Mouse (Mus musculus): ENCODE measurements around the gene Iqcb1. TPM values are rescaled to one million over a fixed set of nuclear protein-coding genes. Genes with fewer than 3 reads are reported as not detected.

The Iqcb1 gene
- polyA plus RNA-seq (2014; fragmentation: Illumina TruSeq; extraction: RNeasy Lipid Tissue Mini Kit (QIAGEN cat#74804); ENCODE audit: low read depth, low replicate concordance), result 23.8 TPM

DNA sequence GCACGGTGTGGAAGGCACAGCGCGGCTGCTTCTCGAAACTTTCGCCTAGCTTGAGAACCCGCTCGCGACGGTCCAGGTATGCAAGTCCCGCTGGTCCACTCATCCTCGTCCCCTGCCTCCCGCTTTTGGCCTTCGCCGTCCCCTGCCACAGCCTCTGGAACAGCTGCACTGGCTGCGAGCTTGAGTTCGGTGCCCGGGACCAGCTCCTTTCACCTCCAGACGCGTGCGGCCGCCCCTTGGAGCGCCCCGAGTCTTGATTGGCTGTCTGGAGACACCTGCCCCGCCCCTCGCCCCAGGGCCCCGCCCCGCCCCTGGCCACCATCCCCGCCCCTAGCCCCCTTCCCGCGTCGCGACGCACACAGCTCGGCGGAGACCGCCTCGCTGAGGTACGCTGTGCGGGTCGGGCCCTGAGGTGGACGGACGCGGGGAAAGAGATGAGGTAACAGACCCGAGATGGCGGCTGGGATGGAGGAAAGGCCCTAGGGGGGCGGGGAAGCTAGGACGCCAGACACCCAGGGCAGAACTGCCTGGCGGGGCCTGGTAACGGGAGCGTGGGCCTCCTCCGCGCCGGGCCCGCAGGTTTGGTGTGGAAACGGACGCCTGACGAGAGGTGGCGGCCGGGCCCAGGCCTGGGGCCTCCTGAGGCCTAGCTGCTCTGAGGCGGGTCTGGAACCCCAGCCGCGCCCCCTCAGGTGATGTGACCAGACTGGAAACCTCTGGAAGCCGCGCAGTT, at the start of gene Iqcb1:
Gene Iqcb1, plus strand, starts transcription at position 332 of the 733 bp plus-strand sequence.

DNA sequence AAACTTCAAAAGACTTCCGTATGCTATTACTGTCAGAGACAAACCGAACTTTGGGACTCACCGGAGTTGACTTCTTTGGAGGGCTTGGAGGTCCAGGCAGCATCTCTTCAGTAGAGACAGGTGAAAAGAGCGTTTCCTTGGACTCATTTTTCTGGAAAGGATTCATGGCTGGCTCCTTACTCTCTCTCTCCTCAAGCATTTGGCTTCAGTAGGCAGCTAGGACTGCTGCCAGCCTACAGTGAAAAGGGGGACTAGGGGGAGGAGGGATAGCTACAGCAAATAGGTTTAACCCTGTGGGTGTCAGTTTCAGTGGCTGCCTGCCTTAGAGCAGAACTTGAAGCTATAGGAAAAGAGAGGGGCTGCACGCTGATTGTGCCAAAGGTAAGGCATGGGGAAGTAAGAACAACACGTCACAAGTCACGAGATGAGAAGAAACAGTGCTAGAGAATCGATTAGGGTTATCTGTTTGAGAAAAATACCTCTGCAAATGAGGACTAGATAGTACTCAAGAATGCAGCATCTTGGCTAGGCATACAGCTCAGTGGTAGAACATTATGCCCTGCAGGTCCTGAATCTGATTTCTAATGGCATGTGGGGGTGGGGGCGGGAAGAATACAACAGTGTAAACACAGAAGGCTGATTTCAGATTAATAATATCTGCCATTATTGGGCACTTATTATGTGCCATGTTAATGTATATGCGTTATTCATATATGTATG, 43.4 kb upstream of the Iqcb1 start, which contains the start of gene Slc15a2:
Gene Slc15a2, minus strand, starts transcription at position 369 of the 720 bp plus-strand sequence.

DNA sequence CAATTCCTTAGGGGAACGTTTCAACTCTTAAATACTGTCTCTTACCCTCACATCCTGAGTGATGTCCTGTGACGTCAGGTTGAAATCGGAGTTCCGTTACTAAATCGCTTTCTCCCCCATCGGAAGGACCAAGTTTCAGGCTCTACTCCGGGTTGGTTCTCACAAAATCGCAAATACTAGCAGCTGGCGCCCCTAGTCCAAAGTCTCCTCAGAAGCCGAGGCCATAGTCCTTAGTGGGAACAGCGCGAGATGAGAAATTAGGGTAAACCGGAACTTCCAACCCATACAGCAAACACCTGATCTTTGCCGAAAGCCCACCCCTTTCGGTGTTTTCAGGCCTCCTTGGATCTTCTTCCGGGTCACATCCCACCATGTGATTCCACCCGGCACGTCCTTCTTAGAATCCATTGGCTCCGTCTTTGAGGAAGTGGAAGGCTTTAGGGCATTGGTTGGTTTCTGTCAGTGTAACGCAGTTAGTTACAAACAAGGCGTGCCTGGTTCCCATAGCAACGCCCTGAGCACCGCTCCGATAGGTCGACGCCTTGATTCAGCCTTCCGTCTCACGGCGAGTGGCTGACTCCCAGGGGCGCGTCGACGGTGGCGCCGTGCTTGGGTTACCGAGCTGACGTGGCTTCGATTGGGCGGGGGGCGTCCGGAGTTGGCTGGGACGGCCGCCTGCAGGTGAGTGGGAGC, 46.5 kb downstream of the Iqcb1 start, which contains the start of the genes Eaf2 and Golgb1:
Gene Eaf2, minus strand, starts transcription at position 421 of the 693 bp plus-strand sequence.
Gene Golgb1, plus strand, starts transcription at position 558 of the 693 bp plus-strand sequence.

Other genes starting within 250 kb of the Iqcb1 start
- 3.9 TPM for gene Cd86, start 162.3 kb upstream of the Iqcb1 start, polyA plus RNA-seq (2014; fragmentation: Illumina TruSeq; extraction: RNeasy Lipid Tissue Mini Kit (QIAGEN cat#74804); ENCODE audit: low read depth, low replicate concordance)
- 33.5 TPM for gene Ildr1, start 134.4 kb upstream of the Iqcb1 start, polyA plus RNA-seq (2014; fragmentation: Illumina TruSeq; extraction: RNeasy Lipid Tissue Mini Kit (QIAGEN cat#74804); ENCODE audit: low read depth, low replicate concordance)
- 144 TPM for gene Slc15a2, start 43.4 kb upstream of the Iqcb1 start, polyA plus RNA-seq (2014; fragmentation: Illumina TruSeq; extraction: RNeasy Lipid Tissue Mini Kit (QIAGEN cat#74804); ENCODE audit: low read depth, low replicate concordance)
- 37.1 TPM for gene Eaf2, start 46.6 kb downstream of the Iqcb1 start, polyA plus RNA-seq (2014; fragmentation: Illumina TruSeq; extraction: RNeasy Lipid Tissue Mini Kit (QIAGEN cat#74804); ENCODE audit: low read depth, low replicate concordance)
- 24.6 TPM for gene Golgb1, start 46.8 kb downstream of the Iqcb1 start, polyA plus RNA-seq (2014; fragmentation: Illumina TruSeq; extraction: RNeasy Lipid Tissue Mini Kit (QIAGEN cat#74804); ENCODE audit: low read depth, low replicate concordance)
- 0.69 TPM for gene Hcls1, start 106.6 kb downstream of the Iqcb1 start, polyA plus RNA-seq (2014; fragmentation: Illumina TruSeq; extraction: RNeasy Lipid Tissue Mini Kit (QIAGEN cat#74804); ENCODE audit: low read depth, low replicate concordance)
- gene Fbxo40, start 162.1 kb downstream of the Iqcb1 start, polyA plus RNA-seq (2014; fragmentation: Illumina TruSeq; extraction: RNeasy Lipid Tissue Mini Kit (QIAGEN cat#74804); ENCODE audit: low read depth, low replicate concordance), result 11.8 TPM
- 0.53 TPM for gene Polq, start 183.4 kb downstream of the Iqcb1 start, polyA plus RNA-seq (2014; fragmentation: Illumina TruSeq; extraction: RNeasy Lipid Tissue Mini Kit (QIAGEN cat#74804); ENCODE audit: low read depth, low replicate concordance)